Mouse (Mus musculus) heart, postnatal 25 days (tissue): ENCODE data around the gene Btnl2. TPM values are rescaled to one million over a fixed set of nuclear protein-coding genes. Genes with fewer than 3 reads are reported as not detected.

ENCODE experiments used
- DNase-seq: peaks from one replicate; pipeline ENCODE4 v3.0.0; 2022; ENCODE audit warnings: low spot score
- intact Hi-C: fragments of 180-260 bp; cut with DNase I; formaldehyde crosslinking; loops from one replicate; pipeline ENCODE4 v1.15.1; 2025
- total RNA-seq, 2 experiments: library from RNA; stranded (reverse); gene quantifications; 2 replicates each; pipeline ENCODE4 v1.2.3; 2021

The Btnl2 gene
- total RNA-seq, 2 experiments from 2014 or later: 0.34 to 0.48 TPM

DNA sequence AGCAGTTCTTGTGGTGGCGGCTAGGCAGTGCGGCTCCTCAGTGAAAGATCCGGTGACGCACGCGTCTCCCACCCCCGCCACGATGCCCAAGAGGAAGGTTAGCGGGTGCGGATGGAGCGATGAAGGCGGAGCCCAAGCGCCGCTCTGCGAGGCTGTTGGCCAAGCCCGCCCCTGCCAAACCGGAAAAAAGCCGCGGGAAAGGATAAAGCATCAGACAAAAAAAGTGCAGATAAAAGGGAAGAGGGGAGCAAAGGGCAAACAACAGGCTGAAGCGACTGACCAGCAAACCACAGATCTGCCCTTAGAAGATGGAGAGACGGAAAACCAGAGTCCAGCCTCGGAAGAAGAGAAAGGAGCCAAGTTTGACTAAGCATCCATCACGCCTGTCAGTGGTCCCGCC is 37.7 kb downstream of the Btnl2 start:
- intact Hi-C loops: no loop called here
- DNase-seq: peak; percentile 4

DNA sequence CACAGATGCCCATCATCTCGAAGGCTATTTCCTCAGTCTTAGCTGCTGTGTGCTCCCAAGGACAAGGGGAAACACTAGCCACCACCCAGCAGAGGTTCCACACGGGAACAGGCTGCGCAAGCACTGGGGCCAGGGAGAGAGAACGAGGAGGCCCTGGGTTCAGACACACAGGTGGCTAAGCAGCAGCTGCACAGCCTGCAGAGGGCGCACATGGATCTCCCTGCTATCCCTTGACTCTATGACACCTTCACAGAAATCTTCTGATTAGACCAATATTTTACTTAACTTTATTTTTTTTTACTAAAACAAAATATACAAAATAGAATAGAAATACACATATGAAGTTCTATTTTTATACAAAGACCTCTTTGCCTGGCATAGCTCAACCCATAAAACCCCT is 42.7 kb downstream of the Btnl2 start:
- DNase-seq: no peak
- intact Hi-C loops: no loop called here

DNA sequence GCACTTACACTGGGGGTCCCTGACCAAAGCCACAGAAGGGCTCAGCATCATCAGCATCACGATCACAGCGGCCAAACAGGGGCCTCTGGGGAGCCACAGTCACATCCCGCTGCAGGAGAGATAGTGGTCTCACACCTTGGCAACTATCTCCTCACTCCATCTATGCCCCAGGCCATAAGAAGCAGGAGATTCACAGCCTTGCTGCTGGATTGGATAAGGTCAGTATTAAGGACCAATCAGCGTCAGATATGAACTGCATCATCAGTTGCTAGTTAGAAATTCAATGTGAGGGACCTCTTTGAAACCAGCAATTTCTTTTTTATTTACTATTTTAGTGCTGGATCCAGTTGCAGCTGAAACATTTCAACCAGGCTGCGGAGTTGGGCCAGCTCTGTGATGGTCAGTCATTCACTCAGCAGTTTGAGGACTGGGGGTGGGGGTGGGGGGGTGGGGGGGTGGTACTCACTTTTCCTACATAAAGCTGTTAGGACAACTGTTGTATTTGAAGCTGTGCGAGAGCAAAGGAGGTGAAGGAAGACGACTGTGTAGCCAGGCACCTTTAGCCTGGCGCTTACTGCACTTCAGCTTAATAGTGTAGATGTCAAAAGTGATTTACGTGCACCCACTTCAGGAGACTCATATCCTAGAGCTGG is 43.6 kb downstream of the Btnl2 start:
- intact Hi-C loops: no loop called here
- peak; percentile 8 for DNase-seq

DNA sequence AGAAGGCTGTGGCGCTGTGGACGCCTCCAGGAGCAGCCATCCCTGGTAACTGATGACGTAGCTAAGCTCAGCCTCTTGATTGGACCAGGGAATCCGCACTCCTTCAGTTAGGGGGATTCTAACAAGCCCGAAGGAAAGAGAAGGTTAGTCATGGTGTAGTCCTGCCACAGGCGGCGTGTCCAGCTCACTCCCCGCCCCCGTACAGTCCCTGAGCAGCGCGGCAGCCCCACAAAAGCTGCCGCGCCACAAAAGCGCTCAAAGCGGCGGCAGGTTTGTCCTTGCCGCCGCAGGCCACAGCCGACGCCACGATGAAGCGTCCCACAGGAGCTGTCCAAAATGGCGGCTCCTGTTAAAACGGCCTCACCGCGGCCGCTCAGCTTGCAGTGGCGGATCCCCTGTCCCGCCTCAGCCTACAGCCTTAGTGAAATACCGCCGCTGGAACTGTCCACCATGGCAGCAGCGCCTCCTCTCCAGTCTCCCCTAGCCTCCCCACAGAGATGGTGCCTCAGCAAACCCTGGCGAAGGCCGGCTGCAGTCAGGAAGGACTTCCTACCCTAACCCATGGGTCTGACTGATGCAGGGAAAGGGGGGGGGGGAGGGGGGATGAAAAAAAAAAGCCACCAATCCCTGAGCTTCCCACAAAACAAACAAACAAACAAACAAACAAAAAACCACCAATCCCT is 44.2 kb downstream of the Btnl2 start, which contains the start of gene BC051142:
BC051142 (plus strand) TSS at position 110 of the 683 bp plus-strand sequence.
- peak; percentile 53 for DNase-seq
- intact Hi-C loops: no loop called here

DNA sequence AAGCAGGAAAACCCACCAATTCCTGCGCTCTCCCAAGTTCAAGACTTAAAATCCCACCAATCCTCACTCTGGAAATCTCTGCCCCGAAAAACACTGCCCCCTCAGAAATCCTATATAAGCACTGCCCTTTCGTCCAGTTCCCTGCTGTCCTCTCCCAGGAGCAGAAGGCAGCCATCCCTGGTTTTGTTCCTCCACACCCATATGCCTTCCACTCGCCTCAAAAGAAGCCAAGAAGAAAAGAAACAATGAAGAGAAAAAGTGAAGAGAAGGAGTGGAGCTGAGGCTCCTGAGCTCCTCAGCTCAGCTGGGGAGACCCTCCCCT is 44.7 kb downstream of the Btnl2 start:
- intact Hi-C loops: no loop called here
- no peak for DNase-seq

DNA sequence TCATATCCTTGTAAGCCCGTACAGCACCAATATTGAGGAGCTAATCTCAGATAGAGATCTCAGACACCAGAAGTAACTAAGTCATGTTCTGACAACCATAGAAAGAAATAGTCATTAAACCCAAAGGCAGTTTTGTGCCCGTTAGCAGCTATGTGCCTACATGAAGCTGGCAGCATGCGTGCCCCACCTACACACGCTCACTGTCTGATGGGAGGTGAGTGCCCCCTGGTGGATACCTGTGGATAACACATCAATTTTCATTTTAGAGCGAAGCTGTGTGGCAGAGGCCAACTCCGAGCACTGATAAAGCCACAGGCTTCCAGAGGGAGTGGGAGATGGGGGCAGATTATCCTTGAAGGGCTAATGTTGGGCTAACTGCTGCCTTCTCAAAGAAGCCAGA is 56.5 kb downstream of the Btnl2 start:
- intact Hi-C loops: loop anchor here (5.0 kb wide), 1 partner anchor 159 kb away; no protein-coding TSS in a partner anchor
- DNase-seq: peak; percentile 7

Other genes starting within 250 kb of the Btnl2 start
- gene H2-DMa, start 235.3 kb upstream of the Btnl2 start, total RNA-seq: 1 to 10 TPM; 3.7 to 4.5 TPM
- 10 to 100 TPM; 72.9 to 75.8 TPM for gene Brd2, start 232.2 kb upstream of the Btnl2 start, total RNA-seq
- 1 to 10 TPM in 1 of 2 experiments, under 1 TPM in 1; 0.91 to 1.6 TPM for gene H2-DMb2, start 211.5 kb upstream of the Btnl2 start, total RNA-seq
- 1 to 10 TPM; 1.1 to 1.3 TPM for gene H2-DMb1, start 201.8 kb upstream of the Btnl2 start, total RNA-seq
- 1 to 10 TPM; 3.9 to 5.5 TPM for gene Tap1, start 167.3 kb upstream of the Btnl2 start, total RNA-seq
- gene Psmb9, start 167.1 kb upstream of the Btnl2 start, total RNA-seq: 1 to 10 TPM; 5.4 to 8.5 TPM
- 10 to 100 TPM in 1 of 2 experiments, 1 to 10 TPM in 1; 9.7 to 11.8 TPM for gene Psmb8, start 157.1 kb upstream of the Btnl2 start, total RNA-seq
- gene Tap2, start 151.3 kb upstream of the Btnl2 start, total RNA-seq: 10 to 100 TPM; 21.2 to 22.0 TPM
- 1 to 10 TPM in 1 of 2 experiments, under 1 TPM in 1; 0.70 to 1.5 TPM for gene H2-Ob, start 115.9 kb upstream of the Btnl2 start, total RNA-seq
- gene H2-Ab1, start 97.1 kb upstream of the Btnl2 start, total RNA-seq: 10 to 100 TPM in 1 of 2 experiments, 1 to 10 TPM in 1; 9.2 to 12.6 TPM
- gene H2-Aa, start 67.0 kb upstream of the Btnl2 start, total RNA-seq: 10 to 100 TPM; 13.9 to 14.3 TPM
- 10 to 100 TPM; 13.4 to 14.8 TPM for gene H2-Eb1, start 49.0 kb upstream of the Btnl2 start, total RNA-seq
- gene H2-Eb2, start 29.2 kb upstream of the Btnl2 start, total RNA-seq: not detected
- gene Btnl1, start 22.3 kb downstream of the Btnl2 start, total RNA-seq: not detected
- under 1 TPM in 1 of 2 experiments, not detected in 1; 0.34 TPM for gene BC051142, start 44.0 kb downstream of the Btnl2 start, total RNA-seq
- gene Btnl4, start 122.5 kb downstream of the Btnl2 start, total RNA-seq: not detected
- gene Btnl6, start 162.5 kb downstream of the Btnl2 start, total RNA-seq: not detected
- gene Notch4, start 209.4 kb downstream of the Btnl2 start, total RNA-seq: 10 to 100 TPM; 35.3 to 47.2 TPM
- gene Gpsm3, start 235.0 kb downstream of the Btnl2 start, total RNA-seq: 1 to 10 TPM; 4.1 to 4.2 TPM
- 10 to 100 TPM; 17.6 to 17.8 TPM for gene Pbx2, start 236.4 kb downstream of the Btnl2 start, total RNA-seq
- under 1 TPM in 1 of 2 experiments, not detected in 1; 0.56 TPM for gene Ager, start 243.0 kb downstream of the Btnl2 start, total RNA-seq
- gene Rnf5, start 248.9 kb downstream of the Btnl2 start, total RNA-seq: 10 to 100 TPM; 34.9 to 35.0 TPM
- 10 to 100 TPM; 65.8 to 66.8 TPM for gene Agpat1, start 249.4 kb downstream of the Btnl2 start, total RNA-seq